Mouse (Mus musculus) inflammation-experienced regulatory T-cells, adult 6 months (primary cell): Measurements from ENCODE around the gene Inpp5a. TPM values are rescaled to one million over a fixed set of nuclear protein-coding genes. Genes with fewer than 3 reads are reported as not detected.

Experiments used
- ATAC-seq: one replicate; pipeline ENCODE4 v1.8.0; 2017
- polyA plus RNA-seq, 3 experiments: library from polyadenylated mRNA; unstranded; fragments of 100-300 nt; shearing (Covaris generic); gene quantifications; one replicate each; pipeline ENCODE4 v1.2.1; 2017

The Inpp5a gene
- polyA plus RNA-seq, 3 experiments from 2014 or later: 2.5 to 9.3 (median 7.2) TPM

- no peak for ATAC-seq
Observed at GRCm38 (mm10) chr7:139541422-139541821, 152.5 kb downstream of the Inpp5a start.

GRCm38 (mm10) chr7:139544706-139545625 lies 156.1 kb downstream of the Inpp5a start:
- ATAC-seq: no peak

DNA sequence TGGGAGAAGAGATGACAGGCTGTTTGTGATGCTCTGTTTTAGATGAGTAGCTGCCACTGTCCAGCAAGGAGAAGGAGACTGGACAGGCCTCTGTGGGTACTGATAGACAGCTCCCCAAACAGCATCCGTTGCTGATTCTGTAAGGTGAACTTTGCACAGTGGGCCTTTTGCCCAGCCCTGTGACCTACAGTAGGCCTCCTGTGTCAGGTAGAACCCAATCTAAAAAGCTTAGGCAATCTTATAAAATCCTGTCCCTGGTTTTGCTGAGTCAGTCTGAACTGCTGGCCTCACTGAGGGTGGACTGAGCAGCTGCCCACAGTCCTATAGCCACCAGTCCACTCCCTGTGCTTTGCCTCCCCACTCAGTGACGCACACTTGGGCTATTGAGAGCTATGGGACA lies 158.4 kb downstream of the Inpp5a start:
- ATAC-seq: no peak

DNA sequence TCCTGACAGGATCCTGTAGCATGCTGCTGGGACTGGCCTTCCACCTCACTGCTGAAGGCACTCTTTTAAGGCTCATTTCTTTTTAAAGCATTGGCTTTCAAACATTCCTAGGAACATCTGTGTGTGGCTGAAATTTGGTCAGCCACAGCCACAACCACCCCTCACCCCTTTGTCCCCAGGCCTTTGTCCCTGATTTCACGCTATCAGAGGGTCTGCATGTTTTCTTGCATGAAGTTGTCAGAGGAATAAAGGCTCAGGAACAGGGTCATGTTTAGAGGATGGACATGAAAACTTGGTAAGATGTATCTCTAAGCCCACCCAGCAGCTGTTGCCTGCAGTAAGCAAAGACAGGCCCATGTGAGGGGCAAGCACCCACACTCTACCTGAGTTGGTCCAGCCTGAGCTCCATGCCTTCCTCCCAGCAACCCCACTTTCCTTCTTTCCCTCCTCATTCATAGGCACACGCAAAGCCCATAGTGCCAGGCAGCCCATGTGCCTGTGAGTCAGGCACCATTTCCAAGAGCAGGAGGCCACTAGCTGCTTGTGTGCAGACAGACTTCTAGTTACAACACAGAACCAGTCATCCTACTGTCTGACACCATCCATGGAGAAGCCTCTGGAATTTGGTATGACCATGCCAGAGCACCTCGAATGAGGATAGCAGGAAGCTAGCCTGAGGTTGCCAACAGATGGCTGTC lies 161.3 kb downstream of the Inpp5a start:
- no peak for ATAC-seq

DNA sequence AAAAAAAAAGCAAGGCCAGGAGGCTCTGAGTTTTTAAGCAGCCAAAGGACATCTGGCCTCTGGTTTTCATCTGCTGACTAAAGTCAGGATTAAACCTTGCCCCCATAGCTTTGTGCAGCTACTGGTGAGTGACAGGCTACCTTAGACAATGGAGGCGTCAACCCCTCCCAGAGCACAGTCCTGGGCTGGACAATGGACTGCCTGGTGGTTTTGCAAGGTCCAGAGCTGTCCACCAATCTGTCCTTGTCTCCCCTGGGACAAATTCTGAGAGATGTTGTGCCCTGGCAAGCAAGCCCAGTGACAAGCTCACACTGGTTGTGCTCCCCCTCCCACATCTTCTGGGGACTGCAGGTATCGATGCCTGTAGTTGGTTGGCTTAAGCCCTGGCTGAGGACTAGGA lies 162.6 kb downstream of the Inpp5a start:
- ATAC-seq: no peak

DNA sequence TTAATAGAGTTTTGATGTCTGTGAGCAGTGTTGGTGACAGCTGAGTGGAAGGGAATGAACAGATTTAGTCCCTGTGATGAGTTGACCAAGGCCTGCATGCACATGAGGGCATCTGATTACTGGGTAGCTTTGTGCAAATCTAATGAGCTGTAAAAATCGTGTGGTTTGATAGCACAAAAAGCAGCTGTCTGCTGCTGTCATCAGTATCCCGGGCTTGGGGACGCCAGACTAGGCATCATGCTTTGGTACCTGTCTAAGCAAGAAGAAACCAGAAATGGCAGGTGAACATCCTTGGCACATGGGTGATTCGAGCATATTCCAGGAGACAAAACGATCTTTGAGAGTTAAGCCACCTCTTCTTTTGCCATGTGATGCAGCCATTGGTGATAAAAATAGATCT lies 167.4 kb downstream of the Inpp5a start:
- ATAC-seq: no peak

DNA sequence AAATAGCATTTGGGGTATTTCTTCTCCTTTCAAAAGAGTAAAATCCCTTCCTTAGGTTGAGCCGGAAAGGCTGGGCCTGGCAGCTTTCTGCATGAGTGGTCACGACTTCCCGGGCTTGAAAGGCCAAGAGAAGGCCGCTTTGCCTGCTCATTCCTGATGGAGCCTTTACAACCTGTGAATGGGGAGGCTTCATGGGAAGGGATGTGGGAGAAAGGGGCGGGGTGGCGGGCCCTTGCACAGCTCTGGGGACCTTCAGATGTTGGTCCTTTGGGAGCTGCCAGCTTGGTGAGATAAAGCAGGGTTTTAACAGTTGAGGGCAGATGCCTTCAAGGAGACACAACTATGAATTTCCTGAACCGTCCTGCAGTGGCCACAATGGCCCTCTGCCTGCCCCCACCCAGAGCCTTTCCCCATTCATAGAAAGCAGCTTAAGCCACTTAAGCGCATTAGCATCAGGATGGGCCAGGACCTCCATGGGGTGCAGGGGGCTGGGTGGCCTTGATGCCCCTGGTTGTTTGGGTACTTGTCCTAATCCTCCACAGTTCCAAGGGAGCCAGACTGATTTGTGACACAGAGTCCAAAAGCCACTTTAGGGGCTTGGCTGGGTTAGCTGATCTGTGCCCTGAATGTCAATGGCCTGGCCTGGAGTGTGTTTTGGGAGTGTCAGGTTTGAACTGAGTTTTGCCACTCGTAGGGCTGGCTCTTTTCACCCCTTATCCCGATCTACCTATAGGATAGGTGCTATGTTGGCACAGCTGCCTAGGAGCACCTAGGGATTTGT lies 168.0 kb downstream of the Inpp5a start:
- ATAC-seq: no peak

GRCm38 (mm10) chr7:139559659-139560058 lies 170.8 kb downstream of the Inpp5a start:
- ATAC-seq: no peak

- no peak for ATAC-seq
Observed at GRCm38 (mm10) chr7:139563425-139563824, 174.5 kb downstream of the Inpp5a start.

DNA sequence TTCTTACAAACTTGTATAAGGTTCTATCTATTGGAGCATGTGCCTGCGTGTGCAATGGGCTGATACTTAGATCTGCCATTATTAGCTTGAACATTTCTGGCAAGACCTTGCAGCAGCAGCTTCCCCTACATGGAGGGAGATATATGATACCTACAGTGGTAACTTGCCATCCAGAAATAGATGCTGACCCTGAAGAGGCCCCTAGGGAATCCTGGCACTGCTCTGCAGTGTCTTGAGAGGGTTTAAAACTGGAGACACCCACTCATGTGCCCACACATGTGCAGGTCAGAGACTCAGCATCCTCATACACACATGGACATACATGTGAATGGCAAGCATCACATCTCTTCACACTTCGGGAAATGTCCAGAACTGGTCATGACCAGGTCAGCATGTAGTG lies 175.3 kb downstream of the Inpp5a start:
- no peak for ATAC-seq

- ATAC-seq: no peak
Observed at GRCm38 (mm10) chr7:139565998-139566397, 177.1 kb downstream of the Inpp5a start.

DNA sequence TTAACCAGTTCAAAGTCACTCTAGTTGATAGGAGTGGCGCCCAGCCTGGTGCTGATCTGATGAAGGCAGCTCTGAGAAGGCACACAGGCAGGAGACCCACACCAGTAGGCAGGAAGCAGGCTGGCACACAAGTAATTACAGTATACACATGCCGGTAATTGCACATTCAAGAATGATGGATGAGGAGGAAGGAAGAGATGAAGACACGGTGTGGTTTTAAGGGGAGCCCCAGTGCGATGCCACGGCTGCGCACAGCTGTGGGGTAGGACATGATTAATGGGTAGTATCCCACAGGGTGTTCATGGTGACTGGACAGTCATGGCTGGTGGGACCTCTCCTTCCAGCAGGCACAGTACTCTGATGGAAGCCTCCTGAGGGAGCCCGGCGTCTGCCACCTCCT lies 177.6 kb downstream of the Inpp5a start:
- no peak for ATAC-seq

DNA sequence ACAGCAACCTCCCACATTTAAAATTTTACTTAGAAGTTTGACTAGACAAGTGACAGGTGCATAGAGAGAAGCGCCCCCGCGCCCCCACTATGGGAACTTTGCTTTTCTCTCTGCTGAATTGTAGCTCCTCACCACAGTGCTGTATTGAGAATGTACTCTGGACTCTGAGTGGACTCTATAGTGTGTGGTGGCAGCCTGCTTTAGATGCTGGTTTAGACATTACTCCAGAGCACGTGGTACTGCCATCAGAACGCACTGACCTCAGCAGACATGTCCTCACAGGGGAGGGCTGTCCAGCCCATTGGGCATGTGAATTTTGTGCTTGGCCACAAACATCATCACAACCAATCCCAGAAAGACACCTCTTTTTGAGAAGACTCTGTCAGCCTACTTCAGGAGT lies 181.9 kb downstream of the Inpp5a start:
- ATAC-seq: no peak

- no peak for ATAC-seq
Observed at GRCm38 (mm10) chr7:139572665-139573064, 183.8 kb downstream of the Inpp5a start.

DNA sequence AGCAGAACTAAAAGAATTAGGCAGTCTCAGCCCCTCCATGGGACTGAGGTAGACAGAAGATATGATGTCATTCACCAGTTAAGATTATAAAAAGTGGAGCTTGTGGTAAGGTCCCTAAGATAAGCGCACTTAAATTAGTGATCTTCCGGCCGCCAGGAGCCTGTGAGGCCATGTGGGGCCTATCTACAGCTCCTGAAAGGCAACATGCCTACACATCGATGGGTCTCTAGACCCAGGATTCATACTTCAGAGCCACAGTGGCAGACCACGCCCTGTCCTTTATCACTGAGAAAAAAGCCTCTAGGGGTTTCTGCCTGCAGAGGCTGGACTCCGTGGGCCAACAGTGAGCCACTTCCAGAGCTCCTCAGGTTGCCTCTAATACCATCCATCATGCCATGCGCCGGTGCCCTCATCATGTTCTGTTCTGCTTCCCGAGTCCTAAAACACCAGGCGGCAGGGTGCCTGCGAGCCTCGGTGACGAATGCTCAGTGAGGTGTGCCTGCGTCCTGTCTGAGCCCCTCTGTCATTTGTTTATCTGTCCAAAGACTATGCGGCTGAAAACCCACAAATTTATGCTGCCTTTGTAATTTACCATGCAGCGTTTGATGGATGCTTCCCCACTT lies 187.3 kb downstream of the Inpp5a start:
- no peak for ATAC-seq

- ATAC-seq: no peak
Observed at GRCm38 (mm10) chr7:139579261-139579905, 190.5 kb downstream of the Inpp5a start.

DNA sequence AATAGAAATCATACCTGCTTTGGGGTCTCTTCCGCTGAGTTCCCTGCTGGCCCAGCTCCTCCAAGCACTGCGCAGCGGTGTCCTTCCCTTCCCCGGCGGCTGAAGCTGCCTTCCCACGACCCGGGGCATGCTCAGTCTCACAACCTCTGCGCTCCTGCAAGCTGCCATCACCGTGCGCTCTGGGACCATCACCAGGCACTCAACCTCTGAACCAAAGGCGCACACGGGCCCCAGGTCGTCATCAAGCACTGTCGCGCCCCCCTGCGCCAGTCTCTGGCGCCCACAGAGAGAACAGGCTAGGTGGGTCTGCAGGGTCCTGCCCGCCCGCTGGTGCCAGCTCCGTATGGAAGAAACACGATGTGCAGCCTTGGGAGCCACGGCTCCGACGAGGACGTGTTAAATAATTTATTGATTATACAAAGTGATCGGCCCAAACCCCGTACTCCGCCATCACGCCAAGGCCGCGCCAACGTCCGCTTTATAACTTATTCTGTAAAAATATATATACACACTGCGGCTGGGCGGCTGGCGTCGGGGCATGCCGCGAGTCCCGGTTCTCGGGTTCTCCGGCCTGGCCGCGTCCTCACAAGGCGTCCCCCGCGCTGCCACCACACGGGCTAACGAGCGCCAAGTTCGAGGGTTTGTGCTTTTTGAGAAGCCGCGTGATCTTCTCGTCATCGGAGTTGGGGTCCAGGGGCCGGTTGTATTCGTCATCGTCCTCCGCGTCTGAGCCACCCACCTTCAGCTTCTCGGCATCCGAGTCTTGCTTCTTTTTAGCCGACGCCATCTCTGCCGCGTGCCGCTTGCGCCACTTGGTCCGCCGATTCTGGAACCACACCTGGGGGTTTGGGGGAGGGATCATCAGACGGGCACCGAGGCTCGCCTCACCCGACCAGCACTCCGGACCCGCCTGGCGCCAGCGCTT lies 192.2 kb downstream of the Inpp5a start:
- no peak for ATAC-seq

DNA sequence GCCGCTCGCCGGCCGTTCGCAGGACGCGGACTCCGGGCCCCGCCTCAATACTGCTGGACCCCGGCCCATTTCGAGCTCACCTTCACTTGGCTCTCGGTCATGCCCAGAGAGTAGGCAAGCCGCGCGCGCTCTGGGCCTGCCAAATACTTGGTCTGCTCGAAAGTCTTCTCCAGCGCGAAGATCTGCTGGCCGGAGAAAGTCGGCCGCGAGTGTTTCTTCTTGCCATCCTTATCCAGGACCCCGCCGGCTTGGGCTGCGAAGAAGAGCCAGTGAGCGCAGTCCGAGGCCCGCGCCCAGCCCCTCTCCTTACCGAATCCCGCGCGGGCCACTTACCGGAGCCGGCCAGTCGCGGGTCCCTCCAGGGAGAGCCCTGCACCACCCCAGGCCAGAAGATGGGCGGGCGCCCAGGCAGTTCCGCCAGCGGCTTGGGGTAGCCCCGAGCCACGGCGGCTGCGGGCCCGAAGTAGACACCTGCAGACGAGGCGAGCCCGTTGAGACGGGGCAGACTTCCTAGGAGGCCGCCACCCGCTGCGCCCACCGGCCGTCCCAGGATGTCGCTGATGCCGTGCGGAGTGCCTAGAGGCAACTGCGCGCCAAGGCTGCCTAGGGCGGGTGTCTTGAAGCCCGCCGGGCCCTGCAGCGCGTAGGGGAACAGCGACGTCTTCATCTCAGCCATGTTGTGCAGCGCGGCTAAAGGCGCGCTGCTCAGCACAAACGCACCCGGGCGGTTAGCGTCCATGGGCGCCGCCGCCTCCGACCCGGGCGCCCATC lies 193.1 kb downstream of the Inpp5a start:
- ATAC-seq: no peak

DNA sequence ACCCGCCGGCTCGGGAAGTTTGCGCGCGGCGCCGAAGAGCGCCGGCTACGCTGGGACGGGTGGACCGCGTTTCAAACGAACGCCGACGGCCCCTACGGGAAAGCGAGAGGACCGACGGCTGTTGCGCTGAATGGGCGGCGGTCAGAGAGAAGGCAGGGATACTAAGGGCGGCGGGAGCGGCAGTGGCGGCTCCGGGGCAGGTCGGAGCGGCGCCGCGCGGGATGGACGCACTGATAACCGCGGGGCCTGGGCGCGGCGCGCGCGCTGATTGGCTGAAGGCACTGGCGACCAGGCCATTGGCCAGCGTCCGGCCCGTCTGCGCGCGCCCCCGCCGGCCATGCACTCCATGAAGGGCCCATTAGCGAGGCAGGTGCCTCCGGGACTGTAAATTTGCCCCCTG lies 193.7 kb downstream of the Inpp5a start, which contains the start of gene Nkx6-2:
Nkx6-2 (minus strand) TSS at position 203 of the 400 bp plus-strand sequence.
- no peak for ATAC-seq

GRCm38 (mm10) chr7:139583094-139583737 lies 194.3 kb downstream of the Inpp5a start:
- ATAC-seq: no peak
